Mouse (Mus musculus): ENCODE measurements at regions not wholly inside any gene's neighbourhood (a gene's known extent, or its start where the extent isn't known, plus 50 kb on each side); places are given as distances from the start of the nearest gene placed in this dataset.

DNA sequence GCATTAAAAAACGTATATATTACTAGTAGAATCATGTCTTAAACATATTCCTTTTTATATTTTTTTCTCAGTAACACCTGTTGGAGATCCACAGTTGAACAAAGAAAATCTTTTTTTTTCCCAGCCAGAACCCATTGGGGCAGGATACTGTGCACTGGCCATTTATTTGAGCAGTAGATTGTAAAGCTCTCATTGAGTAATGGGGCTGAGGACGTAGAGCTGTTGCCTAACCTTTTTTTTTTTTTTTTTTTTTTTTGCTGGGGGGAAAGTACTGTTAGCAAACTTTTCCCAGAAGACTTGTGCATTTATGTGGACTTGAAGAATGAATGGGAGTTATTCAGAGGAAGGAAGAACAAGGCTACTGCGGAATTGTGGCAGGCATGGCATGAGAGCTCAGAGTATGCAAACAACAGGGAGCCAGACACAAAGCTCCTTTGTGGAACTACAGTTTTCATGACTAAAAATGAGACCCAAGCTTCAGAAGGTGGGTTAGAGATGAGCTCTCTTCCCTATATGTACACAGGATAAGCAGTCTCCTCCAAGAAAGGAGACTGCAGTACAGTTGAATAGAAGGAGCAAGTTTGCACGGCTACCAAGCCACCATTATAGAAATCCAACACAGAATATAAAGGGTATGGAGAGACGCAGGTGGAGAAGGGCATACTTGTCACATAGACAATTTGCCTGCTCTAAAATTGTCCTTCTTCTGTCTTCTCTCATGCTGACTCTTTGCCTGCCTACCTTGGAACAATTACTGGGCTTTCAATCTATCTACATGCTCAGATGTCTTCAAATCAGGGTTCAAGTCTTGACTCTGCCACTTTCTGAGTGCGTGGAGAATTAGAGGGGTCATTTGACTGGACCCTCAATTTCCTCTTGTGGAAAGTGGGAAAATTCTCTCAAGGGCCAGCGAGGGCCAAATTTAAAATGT, 100.7 kb upstream of the Hs3st1 start:
- DNase-seq = no peak
- intact Hi-C loops (cut with DNase I; ENCODE audit: low total_unique reads) = no loop called here

GRCm38 (mm10) chr5:39847187-39847586, 91.9 kb upstream of the Hs3st1 start:
- DNase-seq = no peak

DNA sequence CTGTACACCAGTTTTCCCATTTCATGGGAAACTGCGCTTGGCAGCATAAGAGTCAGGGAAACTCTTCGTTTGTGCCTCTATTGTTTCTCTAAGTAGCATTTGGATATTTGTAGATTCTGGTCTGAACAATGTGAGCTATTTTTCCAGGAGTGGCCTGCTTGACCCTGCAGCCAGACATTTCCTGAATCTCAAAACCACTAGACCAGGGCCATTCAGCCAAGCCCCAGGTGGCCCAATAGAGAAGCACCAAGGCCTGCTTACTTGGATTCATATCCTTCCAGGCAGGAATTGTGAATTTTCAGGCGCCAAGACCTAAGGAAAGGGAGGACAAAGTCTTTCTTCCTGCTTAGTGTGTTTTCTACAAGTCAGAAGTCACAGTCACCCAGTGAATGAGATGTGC, 85.9 kb upstream of the Hs3st1 start:
- DNase-seq = peak; percentile 3
- intact Hi-C loops (cut with DNase I; ENCODE audit: low total_unique reads) = no loop called here

More at GRCm38 (mm10) chr5:39847187-39847586, 91.9 kb upstream of the Hs3st1 start:
- intact Hi-C loops (cut with DNase I; ENCODE audit: low total_unique reads) = no loop called here

GRCm38 (mm10) chr5:39840576-39840975, 85.3 kb upstream of the Hs3st1 start:
- intact Hi-C loops (cut with DNase I; ENCODE audit: low total_unique reads) = no loop called here
- DNase-seq = no peak

DNA sequence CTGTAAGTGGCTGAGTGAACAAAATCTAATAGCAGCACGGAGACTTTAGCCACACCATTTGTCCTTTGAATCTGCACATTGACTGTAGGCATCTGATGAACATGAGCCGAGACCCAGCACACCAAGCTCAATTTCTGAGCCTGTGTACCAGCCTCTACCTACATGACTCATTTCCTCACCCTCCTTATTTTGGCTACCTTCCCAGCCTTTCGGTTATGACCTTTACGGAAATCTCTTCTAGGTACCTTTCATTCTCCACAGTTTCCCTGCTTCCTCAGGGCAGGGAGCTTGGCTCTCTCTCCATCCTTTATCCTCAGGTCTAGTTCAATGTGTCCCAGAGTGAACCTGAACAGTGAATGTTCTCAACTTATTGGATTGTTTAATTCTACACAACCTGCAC, 77.3 kb upstream of the Hs3st1 start:
- intact Hi-C loops (cut with DNase I; ENCODE audit: low total_unique reads) = no loop called here
- DNase-seq = no peak

DNA sequence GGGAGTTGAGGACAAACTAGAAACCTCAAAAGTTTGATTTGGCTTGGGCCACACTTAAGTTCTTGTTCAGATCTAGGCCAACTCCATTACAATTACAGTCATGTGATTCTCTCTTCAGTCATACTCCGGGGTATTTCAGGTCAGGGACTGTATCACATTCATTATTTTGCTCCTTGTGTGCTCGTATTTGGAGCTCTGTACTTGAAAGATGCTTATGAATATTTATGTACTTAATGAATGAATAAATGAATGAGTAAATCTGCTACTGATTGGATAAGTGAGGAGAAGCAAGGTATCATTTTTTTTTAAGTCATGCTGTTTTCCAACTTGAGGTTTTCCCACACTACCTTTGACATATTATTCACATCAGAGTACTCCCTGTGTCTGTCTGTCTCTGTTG, 69.4 kb upstream of the Hs3st1 start:
- intact Hi-C loops (cut with DNase I; ENCODE audit: low total_unique reads) = no loop called here
- no peak for DNase-seq

GRCm38 (mm10) chr5:39806643-39807042, 51.4 kb upstream of the Hs3st1 start:
- intact Hi-C loops (cut with DNase I; ENCODE audit: low total_unique reads) = no loop called here

More at GRCm38 (mm10) chr5:39806643-39807042, 51.4 kb upstream of the Hs3st1 start:
- no peak for DNase-seq
